Mouse (Mus musculus) CH12.LX (cell line): ENCODE results near the gene Lamp5. TPM values are rescaled to one million over a fixed set of nuclear protein-coding genes. Genes with fewer than 3 reads are reported as not detected.

Experiments
- DNase-seq: peaks from one replicate; pipeline ENCODE4 v3.0.0-alpha.2; 2013; ENCODE audit errors: extremely low read depth
- H3K27ac ChIP-seq: 2 replicates; pipeline ENCODE4 v1.5.1; 2012; ENCODE audit warnings: low read depth, mild to moderate bottlenecking, control low read depth, moderate library complexity; ENCODE audit not compliant: insufficient read depth
- H3K27me3 ChIP-seq: replicated peaks from 2 replicates; pipeline ENCODE3; 2012; ENCODE audit warnings: inconsistent platforms
- H3K36me3 ChIP-seq, 2 experiments: replicated peaks in 1 of 2; 2 replicates each; pipeline versions ENCODE3 to v1.6.1; 2012; ENCODE audit warnings: inconsistent platforms in 1 of 2, low read length in 1 of 2, mild to moderate bottlenecking in 1 of 2, mixed read lengths in 1 of 2, moderate library complexity in 1 of 2; ENCODE audit not compliant: control insufficient read depth in 1 of 2, insufficient read depth in 1 of 2
- H3K4me1 ChIP-seq, 2 experiments: 2 replicates each; pipeline ENCODE4 v1.6.1; 2012; ENCODE audit warnings: inconsistent platforms in 1 of 2, moderate library complexity in 1 of 2; ENCODE audit not compliant: insufficient read depth in 2 of 2, control insufficient read depth in 1 of 2
- H3K4me2 ChIP-seq: 2 replicates; pipeline ENCODE4 v1.6.1; 2012; ENCODE audit warnings: low read depth, mild to moderate bottlenecking, control low read depth; ENCODE audit not compliant: poor library complexity, insufficient read depth, severe bottlenecking
- H3K4me3 ChIP-seq, 3 experiments: fragments of 150-350 bp in 1 of 3; sonication (generic) in 1 of 3; replicated peaks in 1 of 3; 2 replicates each; pipeline versions ENCODE3 to v1.5.1; 2011 to 2012; ENCODE audit warnings: low read depth in 2 of 3, low read length in 2 of 3, mild to moderate bottlenecking in 2 of 3, moderate library complexity in 2 of 3, control low read depth in 1 of 3, improper control_type of control experiment in 1 of 3, inconsistent platforms in 1 of 3, mixed read lengths in 1 of 3; ENCODE audit not compliant: poor library complexity in 1 of 3
- H3K79me2 ChIP-seq: replicated peaks from 2 replicates; pipeline ENCODE4 v1.6.1; 2012; ENCODE audit warnings: mild to moderate bottlenecking, moderate library complexity; ENCODE audit not compliant: control insufficient read depth, poor library complexity, insufficient read depth, severe bottlenecking; ENCODE audit errors: extremely low read depth
- H3K9ac ChIP-seq: 2 replicates; pipeline ENCODE4 v1.6.1; 2012; ENCODE audit warnings: low read depth, mild to moderate bottlenecking, control low read depth, moderate library complexity; ENCODE audit not compliant: insufficient read depth
- H3K9me3 ChIP-seq: replicated peaks from 2 replicates; pipeline ENCODE3; 2012; ENCODE audit warnings: low read length, inconsistent platforms, mixed read lengths
- BHLHE40 ChIP-seq: IDR thresholded peaks from 2 replicates; pipeline ENCODE4 v1.6.1; 2011; ENCODE audit warnings: mild to moderate bottlenecking, low read depth, low read length, improper control_type of control experiment
- CTCF ChIP-seq, 2 experiments: IDR thresholded peaks in 1 of 2; conservative IDR thresholded peaks in 1 of 2; 2 replicates each; pipeline ENCODE4 v1.5.1; 2011 to 2012; ENCODE audit warnings: low read depth in 2 of 2, low read length in 2 of 2, improper control_type of control experiment in 1 of 2, inconsistent platforms in 1 of 2, mild to moderate bottlenecking in 1 of 2, moderate library complexity in 1 of 2
- GABPA ChIP-seq: IDR thresholded peaks from 2 replicates; pipeline ENCODE4 v1.6.1; 2012; ENCODE audit warnings: low read depth, low read length, improper control_type of control experiment, inconsistent platforms; ENCODE audit not compliant: insufficient replicate concordance
- KAT2A ChIP-seq: IDR thresholded peaks from 2 replicates; pipeline ENCODE4 v1.6.1; 2012; ENCODE audit warnings: low read length, improper control_type of control experiment, inconsistent platforms; ENCODE audit not compliant: insufficient replicate concordance
- MAFK ChIP-seq: IDR thresholded peaks from 2 replicates; pipeline ENCODE4 v1.6.1; 2011; ENCODE audit warnings: low read length, improper control_type of control experiment; ENCODE audit not compliant: insufficient replicate concordance
- MAX ChIP-seq: IDR thresholded peaks from 2 replicates; pipeline ENCODE4 v1.6.1; 2011; ENCODE audit warnings: low read length, improper control_type of control experiment
- MYC ChIP-seq: IDR thresholded peaks from 2 replicates; pipeline ENCODE4 v1.6.1; 2011; ENCODE audit warnings: low read depth, mild to moderate bottlenecking, improper control_type of control experiment, low read length
- NELFE ChIP-seq: IDR thresholded peaks from 2 replicates; pipeline ENCODE4 v1.6.1; 2011; ENCODE audit warnings: low read depth, low read length, improper control_type of control experiment
- POLR2A ChIP-seq: IDR thresholded peaks from 2 replicates; pipeline ENCODE4 v1.6.1; 2011; ENCODE audit warnings: low read depth, mild to moderate bottlenecking, improper control_type of control experiment, low read length
- POLR2AphosphoS2 ChIP-seq: IDR thresholded peaks from 2 replicates; pipeline ENCODE4 v1.6.1; 2011; ENCODE audit warnings: low read depth, low read length, improper control_type of control experiment
- RAD21 ChIP-seq: IDR thresholded peaks from 2 replicates; pipeline ENCODE4 v1.6.1; 2011; ENCODE audit warnings: low read depth, mild to moderate bottlenecking, low read length, improper control_type of control experiment, moderate library complexity
- SMC3 ChIP-seq: IDR thresholded peaks from 2 replicates; pipeline ENCODE4 v1.6.1; 2011; ENCODE audit warnings: low read depth, low read length, improper control_type of control experiment
- TBP ChIP-seq: conservative IDR thresholded peaks from 2 replicates; pipeline ENCODE4 v1.6.1; 2011; ENCODE audit warnings: low read depth, low read length, improper control_type of control experiment
- UBTF ChIP-seq: IDR thresholded peaks from 2 replicates; pipeline ENCODE4 v1.6.1; 2012; ENCODE audit warnings: low read depth, mild to moderate bottlenecking, inconsistent platforms, low read length, improper control_type of control experiment, moderate library complexity
- USF1 ChIP-seq: IDR thresholded peaks from 2 replicates; pipeline ENCODE4 v1.6.1; 2014; ENCODE audit warnings: low read depth, mild to moderate bottlenecking, inconsistent platforms, low read length, improper control_type of control experiment
- USF2 ChIP-seq: conservative IDR thresholded peaks from 2 replicates; pipeline ENCODE4 v1.6.1; 2011; ENCODE audit warnings: low read depth, low read length, improper control_type of control experiment
- ZNF384 ChIP-seq: IDR thresholded peaks from 2 replicates; pipeline ENCODE4 v1.6.1; 2012; ENCODE audit warnings: low read depth, low read length, improper control_type of control experiment, inconsistent platforms
- dilution Hi-C: fragments of 300-500 bp; cut with MboI; formaldehyde crosslinking; loops from 2 replicates; pipeline ENCODE4 v1.14.3; 2020; ENCODE audit warnings: low sequenced_read_pairs; ENCODE audit not compliant: extremely low pct_unique_long_range_greater_than_20kb, extremely low pct_ligation_motif_present
- in situ Hi-C: fragments of 300-500 bp; cut with MboI; formaldehyde crosslinking; loops from 3 replicates; pipeline ENCODE4 v1.14.3; 2019; ENCODE audit warnings: low sequenced_read_pairs, low pct_ligation_motif_present, low pct_unique_long_range_greater_than_20kb, mixed read lengths
- polyA plus RNA-seq: library from polyadenylated mRNA; unstranded; fragments of >175 nt; gene quantifications from 2 replicates; pipeline ENCODE4 v1.2.1, GENCODE M21; 2012; ENCODE audit warnings: low read depth; ENCODE audit not compliant: insufficient read length
- total RNA-seq, 2 experiments: library from RNA; depleted of rRNA; stranded (reverse); fragments of 300-350 nt in 1 of 2; fragments of >200 nt in 1 of 2; gene quantifications; 2 replicates each; pipeline ENCODE4 v1.2.3; 2012 to 2014

Gene Lamp5
- total and polyA plus RNA-seq, 3 experiments: not detected

- Histone ChIP-seq H3K27me3 (no peaks in the 10 kb centered on the region), H3K4me3 (no peak overlapping the region), H3K4me1 (no peaks in the 10 kb centered on the region), H3K9me3 (peaks cover 58% of the 10 kb centered on the region), H3K36me3 (no peaks in the 10 kb centered on the region), H3K27ac (no peak overlapping the region), H3K9ac (no peak overlapping the region), H3K4me2 (no peak overlapping the region), H3K79me2 (no peaks in the 10 kb centered on the region)
- dilution Hi-C loops (no loop called here), in situ Hi-C loops (no loop called here)
- no peak for DNase-seq
- TF ChIP-seq TBP: no peak
- no peak for TF ChIP-seq POLR2A
- no peak for TF ChIP-seq MAFK
- TF ChIP-seq MYC: no peak
- TF ChIP-seq POLR2AphosphoS2: no peak
- no peak for TF ChIP-seq GABPA
- TF ChIP-seq USF1: no peak
- no peak for TF ChIP-seq USF2
- no peak for TF ChIP-seq NELFE
- TF ChIP-seq SMC3: no peak
- TF ChIP-seq BHLHE40: no peak
- TF ChIP-seq CTCF (conservative IDR thresholded peaks at IDR 0.05 in 1 of 2, IDR thresholded peaks at IDR 0.05 in 1 of 2; ENCODE audit: low read depth in 2 of 2, low read length in 2 of 2): no peak
Measured at GRCm38 (mm10) chr2:136059029-136059669, 7.1 kb downstream of the Lamp5 start.

GRCm38 (mm10) chr2:136064356-136064755 is 12.3 kb downstream of the Lamp5 start:
- dilution Hi-C loops: no loop called here
- Histone ChIP-seq H3K27ac (no peak overlapping the region), H3K4me3 (no peak overlapping the region), H3K4me2 (no peak overlapping the region), H3K9me3 (peaks cover 59% of the 10 kb centered on the region), H3K79me2 (no peaks in the 10 kb centered on the region), H3K27me3 (no peaks in the 10 kb centered on the region), H3K9ac (no peak overlapping the region), H3K4me1 (no peaks in the 10 kb centered on the region), H3K36me3 (no peaks in the 10 kb centered on the region)
- no peak for DNase-seq
- in situ Hi-C loops: no loop called here
- TF ChIP-seq MAX (no peak), KAT2A (no peak), ZNF384 (no peak), UBTF (no peak), RAD21 (no peak), GABPA (no peak)
